Mouse (Mus musculus) thymus, adult 2 months (tissue): ENCODE data around the gene Prh1. TPM values are rescaled to one million over a fixed set of nuclear protein-coding genes. Genes with fewer than 3 reads are reported as not detected.
"Not testable (repeated sequence)": the region's sequence is repeated elsewhere in the genome, so short reads cannot be mapped to it uniquely, and the experiment has no call there.

Experiments used
- DNase-seq: peaks from one replicate; pipeline ENCODE4 v3.0.0; 2021
- H3K27ac ChIP-seq: fragments of 200-500 bp; 2 replicates; pipeline ENCODE4 v1.5.1; 2012; ENCODE audit warnings: low read length, control low read depth; ENCODE audit not compliant: control insufficient read depth, insufficient read depth
- H3K27me3 ChIP-seq: fragments of 200-500 bp; 2 replicates; pipeline ENCODE4 v1.6.1; 2012; ENCODE audit warnings: mild to moderate bottlenecking, low read length, moderate library complexity, mixed read lengths; ENCODE audit not compliant: control insufficient read depth, insufficient read depth
- H3K36me3 ChIP-seq: fragments of 200-500 bp; 2 replicates; pipeline ENCODE4 v1.6.1; 2012; ENCODE audit warnings: mild to moderate bottlenecking, low read length, moderate library complexity; ENCODE audit not compliant: control insufficient read depth, insufficient read depth
- H3K4me1 ChIP-seq: fragments of 200-500 bp; replicated peaks from 2 replicates; pipeline ENCODE4 v1.6.1; 2012; ENCODE audit warnings: low read length; ENCODE audit not compliant: control insufficient read depth, insufficient read depth
- H3K4me3 ChIP-seq: fragments of 200-500 bp; 2 replicates; pipeline ENCODE4 v1.5.1; 2012; ENCODE audit warnings: mild to moderate bottlenecking, low read length, control low read depth, moderate library complexity; ENCODE audit not compliant: control insufficient read depth, insufficient read depth
- WGBS: fragments of 180-500 bp; shearing (Covaris S2); methylation state at CpG from one replicate; pipeline ENCODE4 v1.1.7; 2018; 5-methylcytosine and 5-hydroxymethylcytosine counted together
- polyA plus RNA-seq: library from polyadenylated mRNA; depleted of rRNA; stranded (reverse); fragments of >200 nt; gene quantifications from 2 replicates; pipeline ENCODE4 v1.2.3, GENCODE M21; 2012; rRNA removed

The Prh1 gene
- 0.15 TPM in 1 of 2 replicates, not detected in the other for polyA plus RNA-seq

- WGBS: 88% methylated on average over 1 of the region's 1 CpGs
Measured at GRCm38 (mm10) chr6:132569509-132569908, at the start of gene Prh1. Gene Prh1 (plus strand): TSS chr6:132569809.

DNA sequence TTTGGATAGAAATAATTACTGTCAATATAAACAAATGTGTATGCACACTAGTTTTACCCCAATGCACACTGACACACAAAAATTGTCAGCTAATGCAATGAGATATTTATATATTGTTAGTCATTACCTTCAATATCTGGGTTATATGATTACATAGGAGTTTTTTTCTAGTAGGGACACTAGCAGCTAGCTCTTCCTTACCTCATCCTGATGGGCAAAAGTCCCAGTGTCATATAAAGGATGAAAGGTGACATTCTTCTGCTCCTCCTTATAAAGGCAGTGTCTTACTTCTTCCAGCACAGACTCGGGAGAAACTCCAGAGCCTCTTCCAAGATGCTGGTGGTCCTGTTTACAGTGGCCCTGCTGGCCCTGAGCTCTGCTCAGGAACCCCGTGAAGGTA lies 26.0 kb downstream of the Prh1 start, which contains the start of gene Prp2:
Gene Prp2 (plus strand): TSS at position 301 of the 400 bp plus-strand sequence.
- not testable (repeated sequence) for H3K36me3 ChIP-seq, H3K4me3 ChIP-seq, H3K4me1 ChIP-seq, H3K27me3 ChIP-seq, H3K27ac ChIP-seq, DNase-seq
- WGBS: 75% methylated on average over 2 of the region's 2 CpGs

More at GRCm38 (mm10) chr6:132569509-132569908, at the start of gene Prh1:
- not testable (repeated sequence) for H3K27me3 ChIP-seq, H3K36me3 ChIP-seq, DNase-seq, H3K4me3 ChIP-seq, H3K27ac ChIP-seq, H3K4me1 ChIP-seq

Other genes with a start within 250 kb of the Prh1 start
- not detected in 2 replicates for gene Gm8882, start 205.7 kb upstream of the Prh1 start, polyA plus RNA-seq
- not detected in 2 replicates for gene Prp2, start 26.1 kb downstream of the Prh1 start, polyA plus RNA-seq
- gene A630073D07Rik, start 81.7 kb downstream of the Prh1 start, polyA plus RNA-seq: 0.36 TPM in 1 of 2 replicates, not detected in the other
- not detected in 2 replicates for gene Tas2r120, start 87.1 kb downstream of the Prh1 start, polyA plus RNA-seq
- not detected in 2 replicates for gene Tas2r121, start 131.2 kb downstream of the Prh1 start, polyA plus RNA-seq
- gene Tas2r122, start 142.1 kb downstream of the Prh1 start, polyA plus RNA-seq: not detected in 2 replicates
- not detected in 2 replicates for gene Tas2r115, start 168.2 kb downstream of the Prh1 start, polyA plus RNA-seq
- gene Tas2r124, start 184.9 kb downstream of the Prh1 start, polyA plus RNA-seq: not detected in 2 replicates
- gene Tas2r102, start 192.3 kb downstream of the Prh1 start, polyA plus RNA-seq: not detected in 2 replicates
- not detected in 2 replicates for gene Tas2r136, start 208.4 kb downstream of the Prh1 start, polyA plus RNA-seq
- gene Tas2r117, start 233.0 kb downstream of the Prh1 start, polyA plus RNA-seq: 0.11 TPM in 1 of 2 replicates, not detected in the other